Mouse (Mus musculus): ENCODE data around the gene Ccdc114.
"Not testable (repeated sequence)": the region's sequence is repeated elsewhere in the genome, so short reads cannot be mapped to it uniquely, and the experiment has no call there.

Ccdc114 gene

GRCm38 (mm10) chr7:45923762-45924428 is at the start of gene Ccdc114:
Ccdc114 (plus strand) TSS chr7:45924072.
- peak; percentile 39 to 47 for DNase-seq

GRCm38 (mm10) chr7:45876895-45877294 is 47.0 kb upstream of the Ccdc114 start:
- DNase-seq, result no peak

GRCm38 (mm10) chr7:45878278-45878677 is 45.6 kb upstream of the Ccdc114 start, which contains the start of gene Grin2d:
Grin2d (minus strand) TSS chr7:45878378.
- DNase-seq, result not testable (repeated sequence)

- DNase-seq, result no peak
These were observed 43.3 kb upstream of the Ccdc114 start for GRCm38 (mm10) chr7:45880531-45880930.

- DNase-seq, result no peak
These were observed 42.9 kb upstream of the Ccdc114 start for GRCm38 (mm10) chr7:45881011-45881410.

GRCm38 (mm10) chr7:45887246-45887645 is 36.6 kb upstream of the Ccdc114 start:
- no peak for DNase-seq

GRCm38 (mm10) chr7:45892651-45893050 is 31.2 kb upstream of the Ccdc114 start:
- no peak for DNase-seq

- DNase-seq, result no peak
These were observed 27.8 kb upstream of the Ccdc114 start for GRCm38 (mm10) chr7:45895931-45896516.

GRCm38 (mm10) chr7:45896517-45897257 is 27.2 kb upstream of the Ccdc114 start, which contains the start of the genes Syngr4 and Tmem143:
Syngr4 (minus strand) TSS chr7:45896714.
Tmem143 (plus strand) TSS chr7:45896941.
- peak; percentile 96 to 98 for DNase-seq

GRCm38 (mm10) chr7:45897258-45897757 is 26.6 kb upstream of the Ccdc114 start:
- DNase-seq, result peak; percentile 72 to 73

- not testable (repeated sequence) for DNase-seq
These were observed 25.7 kb upstream of the Ccdc114 start for GRCm38 (mm10) chr7:45898125-45898524.

- DNase-seq, result no peak
These were observed 22.3 kb upstream of the Ccdc114 start for GRCm38 (mm10) chr7:45901562-45901961.

GRCm38 (mm10) chr7:45902481-45903002 is 21.3 kb upstream of the Ccdc114 start:
- DNase-seq, result no peak

GRCm38 (mm10) chr7:45906622-45907021 is 17.2 kb upstream of the Ccdc114 start:
- DNase-seq, result no peak

- DNase-seq, result no peak
These were observed 15.5 kb upstream of the Ccdc114 start for GRCm38 (mm10) chr7:45908384-45908783.

GRCm38 (mm10) chr7:45909145-45909544 is 14.7 kb upstream of the Ccdc114 start:
- DNase-seq, result no peak

- DNase-seq, result no peak
These were observed 9.8 kb upstream of the Ccdc114 start for GRCm38 (mm10) chr7:45914067-45914466.

GRCm38 (mm10) chr7:45915011-45915410 is 8.9 kb upstream of the Ccdc114 start:
- DNase-seq, result no peak

GRCm38 (mm10) chr7:45916056-45917003 is 7.5 kb upstream of the Ccdc114 start:
- no peak for DNase-seq

GRCm38 (mm10) chr7:45917004-45917704 is 6.7 kb upstream of the Ccdc114 start:
- no peak for DNase-seq

GRCm38 (mm10) chr7:45917926-45918325 is 5.9 kb upstream of the Ccdc114 start:
- DNase-seq, result no peak

Data from cerebellum, postnatal 25 days (tissue).